In genomic region chr3:151000217-151000616, GRCm38 (mm10) we compare ENCODE assay signal across 14 mouse cellular contexts.
A peak's percentile ranks its signal among the peaks of the same experiment; 100 is the strongest.
DNase-seq lines count a peak whose midpoint lies in the region; ATAC-seq lines count a peak whose summit lies in the region.
"Had no signal": no experiment of that assay in that cellular context is flagged by ENCODE, and none has a peak within 500 bp of the region (broad histone marks: within the 10 kb centered on the region; RNA-seq: fewer than 3 reads in every experiment).

No protein-coding gene starts in this region.

- no peak for DNase-seq in forebrain, embryonic 14.5 days (ENCODE audit: low spot score)
- DNase-seq in midbrain, embryonic 10.5 days (ENCODE audit: low spot score), result peak; percentile 44
- peak; percentile 82 for DNase-seq in embryo, embryonic 9.5 days (ENCODE audit: extremely low spot score)
- peak; percentile 50 for DNase-seq in neural tube, embryonic 11.5 days (ENCODE audit: low spot score)
- DNase-seq in ovary, postnatal 10 days (ENCODE audit: low spot score), result no peak
- no peak for DNase-seq in thymus, postnatal 4 days
- DNase-seq: cerebellum, adult 11 months; heart, adult 18-20 months; heart, postnatal 36 days; liver, postnatal 0 days had no signal

- H3K9me3 ChIP-seq in forebrain, embryonic 14.5 days (replicated peaks; ENCODE audit: control insufficient read depth, low read length), result no peaks in the 10 kb centered on the region
- H3K9me3 ChIP-seq in forebrain, embryonic 16.5 days (ENCODE audit: control insufficient read depth, low read length), result no peaks in the 10 kb centered on the region
- H3K9me3 ChIP-seq in midbrain, embryonic 10.5 days (replicated peaks), result no peaks in the 10 kb centered on the region
- no peaks in the 10 kb centered on the region for H3K9me3 ChIP-seq in midbrain, embryonic 16.5 days (replicated peaks; ENCODE audit: control insufficient read depth, low read length, poor library complexity, severe bottlenecking)
- no peaks in the 10 kb centered on the region for H3K9me3 ChIP-seq in neural tube, embryonic 11.5 days (ENCODE audit: control insufficient read depth, low read length)
- H3K9me3 ChIP-seq: megakaryocyte, embryonic 14.5 days; stomach, embryonic 15.5 days had no signal

- no peaks in the 10 kb centered on the region for H3K36me3 ChIP-seq in forebrain, embryonic 14.5 days (ENCODE audit: control insufficient read depth, insufficient read depth, low read length)
- H3K36me3 ChIP-seq in forebrain, embryonic 16.5 days (ENCODE audit: control insufficient read depth, insufficient read depth), result no peaks in the 10 kb centered on the region
- no peaks in the 10 kb centered on the region for H3K36me3 ChIP-seq in midbrain, embryonic 10.5 days
- H3K36me3 ChIP-seq in midbrain, embryonic 16.5 days (ENCODE audit: control insufficient read depth, insufficient read depth, low read length), result no peaks in the 10 kb centered on the region
- no peaks in the 10 kb centered on the region for H3K36me3 ChIP-seq in neural tube, embryonic 11.5 days (ENCODE audit: control insufficient read depth, insufficient read depth, low read length)
- H3K36me3 ChIP-seq: stomach, embryonic 15.5 days had no signal

- no peak overlapping the region for H3K4me3 ChIP-seq in forebrain, embryonic 14.5 days (ENCODE audit: low read depth, low read length)
- H3K4me3 ChIP-seq in forebrain, embryonic 16.5 days (replicated peaks; ENCODE audit: low read length), result no peak overlapping the region
- no peak overlapping the region for H3K4me3 ChIP-seq in midbrain, embryonic 10.5 days
- no peak overlapping the region for H3K4me3 ChIP-seq in midbrain, embryonic 16.5 days (ENCODE audit: low read depth, low read length)
- H3K4me3 ChIP-seq in neural tube, embryonic 11.5 days (ENCODE audit: low read depth, low read length), result no peak overlapping the region
- H3K4me3 ChIP-seq: megakaryocyte, embryonic 14.5 days; stomach, embryonic 15.5 days had no signal

- 30% methylated on average over 5 of the region's 5 CpGs for WGBS in forebrain, embryonic 14.5 days
- WGBS in forebrain, embryonic 16.5 days, result 31% methylated on average over 5 of the region's 5 CpGs
- 39% methylated on average over 5 of the region's 5 CpGs for WGBS in midbrain, embryonic 10.5 days
- WGBS in midbrain, embryonic 16.5 days, result 46% methylated on average over 5 of the region's 5 CpGs
- WGBS in neural tube, embryonic 11.5 days, result 3% methylated on average over 5 of the region's 5 CpGs

- H3K4me2 ChIP-seq in forebrain, embryonic 14.5 days (ENCODE audit: low read length), result no peak overlapping the region
- H3K4me2 ChIP-seq in forebrain, embryonic 16.5 days (ENCODE audit: low read length), result no peak overlapping the region
- H3K4me2 ChIP-seq in midbrain, embryonic 16.5 days (ENCODE audit: low read length), result no peak overlapping the region
- H3K4me2 ChIP-seq in neural tube, embryonic 11.5 days (ENCODE audit: low read depth), result no peak overlapping the region
- H3K4me2 ChIP-seq: stomach, embryonic 15.5 days had no signal

- 0 out of 2 replicates have a peak, but pooled peaks have one; percentile 29 for ATAC-seq in forebrain, embryonic 14.5 days
- ATAC-seq in forebrain, embryonic 16.5 days, result no peak
- no peak for ATAC-seq in midbrain, embryonic 16.5 days
- peak; percentile 42; the same call in 1 of the 2 replicates for ATAC-seq in neural tube, embryonic 11.5 days (ENCODE audit: insufficient read depth, low FRiP score, low TSS enrichment)
- ATAC-seq: liver, postnatal 0 days had no signal

- no peak overlapping the region for H3K27ac ChIP-seq in forebrain, embryonic 14.5 days (ENCODE audit: low read depth, low read length)
- H3K27ac ChIP-seq in forebrain, embryonic 16.5 days (ENCODE audit: low read length), result no peak overlapping the region
- no peak overlapping the region for H3K27ac ChIP-seq in midbrain, embryonic 10.5 days (replicated peaks)
- H3K27ac ChIP-seq in midbrain, embryonic 16.5 days (ENCODE audit: low read length), result no peak overlapping the region
- H3K27ac ChIP-seq in neural tube, embryonic 11.5 days (ENCODE audit: low read depth, low read length), result no peak overlapping the region
- H3K27ac ChIP-seq: stomach, embryonic 15.5 days had no signal

- H3K27me3 ChIP-seq in forebrain, embryonic 14.5 days (replicated peaks; ENCODE audit: control insufficient read depth, insufficient read depth, low read length), result no peaks in the 10 kb centered on the region
- H3K27me3 ChIP-seq in forebrain, embryonic 16.5 days (replicated peaks; ENCODE audit: control insufficient read depth, insufficient read depth, low read length), result no peaks in the 10 kb centered on the region
- no peaks in the 10 kb centered on the region for H3K27me3 ChIP-seq in midbrain, embryonic 10.5 days (ENCODE audit: low read depth, poor library complexity, severe bottlenecking)
- H3K27me3 ChIP-seq in midbrain, embryonic 16.5 days (ENCODE audit: control insufficient read depth, insufficient read depth, low read depth, low read length), result no peaks in the 10 kb centered on the region
- H3K27me3 ChIP-seq in neural tube, embryonic 11.5 days (ENCODE audit: control insufficient read depth, insufficient read depth, low read length), result no peaks in the 10 kb centered on the region
- H3K27me3 ChIP-seq: megakaryocyte, embryonic 14.5 days; stomach, embryonic 15.5 days had no signal

- H3K4me1 ChIP-seq in forebrain, embryonic 14.5 days (ENCODE audit: control insufficient read depth, insufficient read depth, low read length), result no peaks in the 10 kb centered on the region; the same call in 1 of the 2 replicates
- 0 out of 2 replicates have a peak, but pooled peaks cover 2% of the 10 kb centered on the region for H3K4me1 ChIP-seq in forebrain, embryonic 16.5 days (replicated peaks; ENCODE audit: control insufficient read depth, insufficient read depth, low read length)
- peaks cover 7% of the 10 kb centered on the region for H3K4me1 ChIP-seq in midbrain, embryonic 10.5 days
- H3K4me1 ChIP-seq in midbrain, embryonic 16.5 days (ENCODE audit: control insufficient read depth, insufficient read depth, low read length), result no peaks in the 10 kb centered on the region
- H3K4me1 ChIP-seq in neural tube, embryonic 11.5 days (ENCODE audit: control insufficient read depth, insufficient read depth, low read length), result peaks cover 3% of the 10 kb centered on the region; the same call in 1 of the 2 replicates
- H3K4me1 ChIP-seq: megakaryocyte, embryonic 14.5 days; stomach, embryonic 15.5 days had no signal

- no peak overlapping the region for H3K9ac ChIP-seq in forebrain, embryonic 14.5 days (ENCODE audit: low read length)
- no peak overlapping the region for H3K9ac ChIP-seq in forebrain, embryonic 16.5 days (replicated peaks; ENCODE audit: low read depth, low read length)
- no peak overlapping the region for H3K9ac ChIP-seq in midbrain, embryonic 16.5 days (ENCODE audit: low read depth, low read length)
- no peak overlapping the region for H3K9ac ChIP-seq in neural tube, embryonic 11.5 days (ENCODE audit: low read length)
- H3K9ac ChIP-seq: liver, postnatal 0 days; stomach, embryonic 15.5 days had no signal

Comparison
In these comparisons a context has a peak if more than half of its experiments do, and no peak if none do; other contexts are left out.
1. ATAC-seq: peak in forebrain, embryonic 14.5 days (single experiment) and neural tube, embryonic 11.5 days (single experiment); none in forebrain, embryonic 16.5 days (single experiment) and midbrain, embryonic 16.5 days (single experiment).
2. DNase-seq: peak in midbrain, embryonic 10.5 days (single experiment), embryo, embryonic 9.5 days (single experiment) and neural tube, embryonic 11.5 days (single experiment); none in forebrain, embryonic 14.5 days (single experiment), ovary, postnatal 10 days (single experiment) and thymus, postnatal 4 days (single experiment).